Mouse (Mus musculus) kidney, adult 2 months (tissue): ENCODE data around the gene Eno2.
"Not testable (repeated sequence)": the region's sequence is repeated elsewhere in the genome, so short reads cannot be mapped to it uniquely, and the experiment has no call there.

ENCODE experiments used
- CTCF ChIP-seq: fragments of 200-500 bp; conservative IDR thresholded peaks from 2 replicates; pipeline ENCODE4 v1.5.1; 2011; ENCODE audit warnings: low read depth, mild to moderate bottlenecking, control low read depth, low read length, moderate library complexity, mixed read lengths; ENCODE audit not compliant: insufficient read depth, insufficient read length
- POLR2A ChIP-seq: fragments of 200-500 bp; IDR thresholded peaks from one replicate; pipeline ENCODE4 v1.6.1; 2011; ENCODE audit warnings: low read depth, low read length, control low read depth

GRCm38 (mm10) chr6:124810566-124811402 is 41.3 kb upstream of the Eno2 start:
- TF ChIP-seq POLR2A, CTCF: not testable (repeated sequence)
